Mouse (Mus musculus) lung, postnatal 0 days (tissue): ENCODE results near the gene Tlr3. TPM values are rescaled to one million over a fixed set of nuclear protein-coding genes. Genes with fewer than 3 reads are reported as not detected.

Experiments used
- ATAC-seq: fragments of 200-750 bp; cut with Nextera tagmentation; 2 replicates; pipeline ENCODE4 v1.8.0; 2017; ENCODE audit warnings: moderate library complexity
- DNase-seq: peaks from one replicate; pipeline ENCODE4 v3.0.0-alpha.2; 2016; ENCODE audit warnings: low spot score
- H3K27ac ChIP-seq: fragments of 300-500 bp; sonication (generic); 2 replicates; pipeline ENCODE4 v1.5.1; 2014; ENCODE audit warnings: antibody characterized with exemption, mild to moderate bottlenecking, low read length, mixed read lengths
- H3K27me3 ChIP-seq: fragments of 300-500 bp; sonication (generic); replicated peaks from 2 replicates; pipeline ENCODE4 v1.6.1; 2014; ENCODE audit warnings: low read length, mixed read lengths; ENCODE audit not compliant: insufficient read depth
- H3K36me3 ChIP-seq: fragments of 300-500 bp; sonication (generic); 2 replicates; pipeline ENCODE4 v1.6.1; 2014; ENCODE audit warnings: low read length, mixed read lengths; ENCODE audit not compliant: insufficient read depth
- H3K4me1 ChIP-seq: fragments of 300-500 bp; sonication (generic); 2 replicates; pipeline ENCODE4 v1.6.1; 2014; ENCODE audit warnings: antibody characterized with exemption, low read depth, low read length, mixed read lengths; ENCODE audit not compliant: insufficient read depth
- H3K4me2 ChIP-seq: fragments of 300-500 bp; sonication (generic); replicated peaks from 2 replicates; pipeline ENCODE4 v1.6.1; 2014; ENCODE audit warnings: low read depth, mild to moderate bottlenecking, low read length, moderate library complexity, mixed read lengths
- H3K4me3 ChIP-seq: fragments of 300-500 bp; sonication (generic); 2 replicates; pipeline ENCODE4 v1.5.1; 2014; ENCODE audit warnings: low read depth, low read length
- H3K9ac ChIP-seq: fragments of 300-500 bp; sonication (generic); replicated peaks from 2 replicates; pipeline ENCODE4 v1.6.1; 2014; ENCODE audit warnings: low read depth, mild to moderate bottlenecking
- H3K9me3 ChIP-seq: fragments of 300-500 bp; sonication (generic); 2 replicates; pipeline ENCODE4 v1.6.1; 2016; ENCODE audit warnings: low read length, mixed read lengths
- CTCF ChIP-seq: IDR thresholded peaks from 2 replicates; pipeline ENCODE4 v1.5.1; 2016; ENCODE audit warnings: antibody characterized with exemption, mild to moderate bottlenecking
- EP300 ChIP-seq: IDR thresholded peaks from 2 replicates; pipeline ENCODE4 v1.6.1; 2016; ENCODE audit warnings: antibody characterized with exemption, mild to moderate bottlenecking, control low read depth
- WGBS: fragments of 180-500 bp; shearing (Covaris S2); extraction: QIAGEN DNeasy Blood & Tissue Kit; methylation state at CpG from one replicate; pipeline ENCODE4 v1.1.7; 2014; 5-methylcytosine and 5-hydroxymethylcytosine counted together
- polyA plus RNA-seq: library from polyadenylated mRNA; unstranded; fragments of >200 nt; fragmentation: Nextera tagmentation; extraction: Ambion mirVana; gene quantifications from 2 replicates; pipeline ENCODE4 v1.2.1, GENCODE M21; 2015

The Tlr3 gene
- polyA plus RNA-seq, 1 experiment from 2014 or later = 6.3 TPM

DNA sequence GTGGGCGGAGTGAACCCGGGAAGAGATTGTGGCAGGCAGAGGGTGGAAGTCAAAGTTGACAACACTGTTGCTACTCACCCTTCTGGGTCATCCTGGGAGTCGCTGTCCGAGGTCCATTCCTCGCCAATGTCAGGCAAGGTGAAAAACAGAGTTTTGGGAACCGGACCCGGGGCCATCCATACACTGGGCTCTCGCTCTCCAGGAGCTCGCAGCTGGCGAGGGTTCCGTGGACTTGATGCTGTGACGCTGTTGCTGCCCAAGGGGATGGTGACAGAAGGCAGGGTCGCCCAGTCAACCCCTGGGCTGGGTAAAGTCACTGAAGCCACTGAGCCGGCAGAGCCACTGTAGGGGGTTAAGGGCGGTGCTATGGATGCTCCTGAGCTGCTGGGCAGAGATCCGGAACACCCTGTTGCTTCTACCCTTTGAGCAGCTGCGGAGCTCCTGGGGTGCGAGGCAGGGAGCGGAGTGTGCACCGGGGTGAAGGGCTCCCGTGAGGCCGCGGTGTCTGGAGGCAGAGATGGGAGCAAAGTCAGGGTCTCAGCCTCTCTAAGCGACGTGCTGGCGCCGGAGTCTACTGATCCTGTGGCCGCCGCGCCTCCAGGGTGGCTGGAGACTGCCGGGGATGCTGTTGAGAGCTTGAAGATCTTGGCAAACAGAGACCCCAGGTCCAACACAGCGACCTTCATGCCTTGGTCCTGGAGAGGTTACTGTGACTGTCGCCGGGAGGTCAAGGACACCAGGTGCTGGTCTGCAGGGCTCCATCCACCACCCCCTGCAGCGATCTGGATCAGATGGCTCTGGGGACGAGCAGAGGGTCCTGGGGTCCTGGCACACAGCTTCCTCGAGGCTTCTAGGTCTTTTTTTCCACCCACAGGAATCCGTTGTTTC is 29.6 kb downstream of the Tlr3 start:
- H3K4me3 ChIP-seq = peak overlapping the region; percentile 2; the same call in 1 of the 2 replicates
- ATAC-seq = peak; percentile 14; the same call in 1 of the 2 replicates
- H3K27me3 ChIP-seq = no peaks in the 10 kb centered on the region
- no peaks in the 10 kb centered on the region for H3K9me3 ChIP-seq
- H3K4me2 ChIP-seq = peak overlapping the region; percentile 45
- no peak overlapping the region for H3K9ac ChIP-seq
- no peaks in the 10 kb centered on the region for H3K36me3 ChIP-seq
- no peak for TF ChIP-seq EP300
- no peak for TF ChIP-seq CTCF
- no peak for DNase-seq
- H3K4me1 ChIP-seq = no peaks in the 10 kb centered on the region
- WGBS = 4% methylated on average over 34 of the region's 38 CpGs
- H3K27ac ChIP-seq = no peak overlapping the region

DNA sequence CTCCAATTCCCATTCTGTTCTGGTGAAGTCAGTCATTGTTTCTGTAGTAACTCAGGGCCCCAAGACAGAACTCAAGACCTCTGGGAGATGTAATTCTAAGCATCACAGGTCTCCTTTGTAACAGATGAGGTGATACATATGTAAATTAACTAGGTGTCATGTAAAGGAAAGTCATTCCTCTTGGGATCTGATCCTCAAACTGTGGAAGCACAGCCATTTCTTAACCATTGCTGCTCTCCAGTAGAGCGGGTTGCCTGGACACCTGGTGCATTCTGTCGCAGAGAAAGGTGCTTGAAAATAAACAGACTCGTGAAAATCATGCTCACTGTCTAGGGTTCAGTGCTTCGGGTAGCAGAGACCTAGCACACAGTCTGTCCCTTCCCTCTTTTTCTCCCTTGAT is 30.3 kb downstream of the Tlr3 start:
- Histone ChIP-seq H3K4me2 (no peak overlapping the region), H3K27ac (no peak overlapping the region), H3K9me3 (no peaks in the 10 kb centered on the region), H3K4me1 (no peaks in the 10 kb centered on the region), H3K36me3 (no peaks in the 10 kb centered on the region), H3K4me3 (no peak overlapping the region), H3K9ac (no peak overlapping the region), H3K27me3 (no peaks in the 10 kb centered on the region)
- DNase-seq (no peak), ATAC-seq (no peak)
- no peak for TF ChIP-seq EP300
- TF ChIP-seq CTCF = no peak
- WGBS = 22% methylated on average over 4 of the region's 4 CpGs

DNA sequence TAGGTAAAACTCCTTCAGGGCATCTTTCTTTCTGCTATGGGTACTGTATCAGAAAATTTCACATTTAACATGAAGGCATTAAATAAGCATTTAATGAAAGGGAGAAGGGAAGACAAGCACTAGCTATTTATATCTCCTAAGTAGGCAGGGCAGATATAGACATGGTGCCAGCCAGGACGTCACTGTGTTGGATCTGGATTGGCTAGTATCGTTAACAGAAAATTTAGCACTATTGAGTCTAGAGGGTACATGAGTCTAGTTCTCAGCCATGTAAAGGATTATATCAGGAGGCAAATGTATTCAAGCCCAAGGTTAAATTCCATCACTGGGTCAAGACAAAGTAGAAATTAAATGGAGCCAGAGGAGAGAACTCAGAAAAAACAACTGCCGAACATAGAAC is 36.8 kb downstream of the Tlr3 start:
- Histone ChIP-seq H3K27me3 (no peaks in the 10 kb centered on the region), H3K9ac (no peak overlapping the region), H3K36me3 (no peaks in the 10 kb centered on the region), H3K4me1 (no peaks in the 10 kb centered on the region), H3K4me2 (no peak overlapping the region), H3K27ac (no peak overlapping the region), H3K4me3 (no peak overlapping the region), H3K9me3 (no peaks in the 10 kb centered on the region)
- ATAC-seq (no peak), DNase-seq (no peak)
- TF ChIP-seq CTCF (no peak), EP300 (no peak)
- WGBS = 71% methylated on average over 3 of the region's 3 CpGs

DNA sequence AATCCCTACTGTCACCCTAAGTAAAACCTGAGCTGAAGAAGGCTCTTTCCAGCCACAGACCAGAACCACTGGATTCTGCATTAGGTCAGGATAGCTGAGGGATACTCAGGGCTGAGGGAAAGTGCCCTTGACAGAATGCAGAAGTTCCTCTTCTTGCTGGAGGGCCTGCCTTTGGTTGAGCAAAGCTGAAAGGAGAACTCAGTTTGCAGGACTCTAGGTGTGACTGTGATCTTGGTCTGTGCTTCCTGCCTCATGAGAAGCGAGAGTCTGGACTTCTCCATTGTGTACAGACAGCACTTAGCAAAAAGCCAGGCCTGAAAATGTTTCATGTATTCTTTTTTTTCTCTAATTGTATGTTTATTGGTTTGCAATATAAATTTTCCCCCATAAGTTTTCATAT is 43.7 kb downstream of the Tlr3 start:
- Histone ChIP-seq H3K27me3 (no peaks in the 10 kb centered on the region), H3K27ac (no peak overlapping the region), H3K4me3 (no peak overlapping the region), H3K36me3 (no peaks in the 10 kb centered on the region), H3K9ac (no peak overlapping the region), H3K4me1 (no peaks in the 10 kb centered on the region), H3K9me3 (no peaks in the 10 kb centered on the region), H3K4me2 (no peak overlapping the region)
- DNase-seq (no peak), ATAC-seq (no peak)
- WGBS = 81% methylated on average over 1 of the region's 1 CpGs
- TF ChIP-seq EP300 (no peak), CTCF (no peak)

DNA sequence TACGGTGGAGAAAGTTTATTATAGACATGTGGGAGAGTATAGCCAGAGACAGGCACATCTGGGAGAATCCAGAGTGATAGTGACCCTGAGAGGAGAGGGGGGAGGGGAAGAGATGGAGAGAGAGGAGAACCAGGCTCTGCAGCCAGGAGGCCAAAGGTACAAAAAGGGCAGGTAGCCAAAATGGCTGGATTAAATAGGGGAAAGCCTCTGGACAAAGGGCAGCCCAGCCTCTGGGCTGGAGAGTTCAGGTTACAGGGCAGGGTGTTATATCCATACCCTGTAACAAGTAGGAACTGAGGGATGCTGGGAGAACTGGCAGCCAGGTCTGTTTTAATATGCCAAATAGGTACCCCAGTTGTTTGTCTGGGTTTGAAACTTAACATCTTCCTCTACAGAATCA is 47.7 kb downstream of the Tlr3 start:
- TF ChIP-seq CTCF (no peak), EP300 (no peak)
- H3K36me3 ChIP-seq = no peaks in the 10 kb centered on the region
- no peak overlapping the region for H3K4me2 ChIP-seq
- DNase-seq = no peak
- WGBS = 41% methylated on average over 1 of the region's 1 CpGs
- H3K27ac ChIP-seq = no peak overlapping the region
- H3K9ac ChIP-seq = no peak overlapping the region
- no peak for ATAC-seq
- no peak overlapping the region for H3K4me3 ChIP-seq
- H3K4me1 ChIP-seq = no peaks in the 10 kb centered on the region
- no peaks in the 10 kb centered on the region for H3K27me3 ChIP-seq
- no peaks in the 10 kb centered on the region for H3K9me3 ChIP-seq

DNA sequence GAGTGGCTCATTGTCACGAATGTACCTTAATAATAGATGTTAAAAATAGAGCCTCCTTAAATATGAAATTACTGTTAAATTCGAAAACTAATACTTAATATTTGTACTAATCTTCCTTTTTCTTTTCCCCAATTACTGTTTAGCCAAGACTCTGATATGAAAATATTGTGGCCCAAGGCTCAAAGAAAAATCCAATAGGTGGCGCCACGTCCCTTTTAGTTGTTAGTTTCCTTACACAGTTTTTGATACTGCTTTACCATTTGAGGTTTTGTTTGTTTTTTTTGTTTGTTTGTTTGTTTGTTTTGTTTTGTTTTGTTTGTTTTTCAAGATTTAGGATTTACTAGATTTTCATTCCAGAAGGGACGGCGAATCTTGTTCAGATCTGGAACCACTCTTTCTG is 48.6 kb downstream of the Tlr3 start:
- 61% methylated on average over 6 of the region's 6 CpGs for WGBS
- no peak for TF ChIP-seq EP300
- TF ChIP-seq CTCF = peak; percentile 50

More for the DNA sequence above, 48.6 kb downstream of the Tlr3 start:
- ATAC-seq (no peak), DNase-seq (peak; percentile 16)
- Histone ChIP-seq H3K9me3 (no peaks in the 10 kb centered on the region), H3K4me2 (no peak overlapping the region), H3K27ac (no peak overlapping the region), H3K9ac (no peak overlapping the region), H3K4me3 (no peak overlapping the region), H3K4me1 (no peaks in the 10 kb centered on the region), H3K36me3 (no peaks in the 10 kb centered on the region), H3K27me3 (no peaks in the 10 kb centered on the region)
